Mouse (Mus musculus) brain, embryonic 14.5 days (tissue): ENCODE results near the gene Aes.

Experiments used
- CTCF ChIP-seq: fragments of 200-500 bp; IDR thresholded peaks from 2 replicates; pipeline ENCODE4 v1.5.1; 2012; ENCODE audit warnings: inconsistent platforms, mild to moderate bottlenecking, moderate library complexity, borderline replicate concordance; ENCODE audit not compliant: insufficient read depth, insufficient read length; ENCODE audit errors: extremely low read depth
- POLR2A ChIP-seq: fragments of 200-500 bp; IDR thresholded peaks from 2 replicates; pipeline ENCODE4 v1.6.1; 2012; ENCODE audit warnings: mild to moderate bottlenecking, inconsistent platforms, borderline replicate concordance; ENCODE audit not compliant: poor library complexity, insufficient read depth, insufficient read length, severe bottlenecking; ENCODE audit errors: extremely low read depth

GRCm38 (mm10) chr10:81568381-81569191 is 9.3 kb downstream of the Aes start:
- TF ChIP-seq POLR2A (no peak), CTCF (no peak)
